Mouse (Mus musculus) mesoderm, embryonic 11.5 days (tissue): ENCODE data around the gene Card10.
"Not testable (repeated sequence)": the region's sequence is repeated elsewhere in the genome, so short reads cannot be mapped to it uniquely, and the experiment has no call there.

Experiments
- DNase-seq: peaks from one replicate; pipeline ENCODE4 v3.0.0-alpha.2; 2012; ENCODE audit warnings: low read depth, low spot score

The Card10 gene

GRCm38 (mm10) chr15:78802776-78803391 lies at the start of gene Card10:
Card10 (minus strand) TSS chr15:78803042.
- peak; percentile 36 for DNase-seq

GRCm38 (mm10) chr15:78851505-78852153 lies 48.8 kb upstream of the Card10 start:
- DNase-seq, result peak; percentile 92

GRCm38 (mm10) chr15:78850944-78851343 lies 48.1 kb upstream of the Card10 start:
- no peak for DNase-seq

- no peak for DNase-seq
Observed at GRCm38 (mm10) chr15:78850059-78850824, 47.4 kb upstream of the Card10 start.

- DNase-seq, result no peak
Observed at GRCm38 (mm10) chr15:78849485-78849884, 46.6 kb upstream of the Card10 start.

GRCm38 (mm10) chr15:78848467-78848866 lies 45.6 kb upstream of the Card10 start:
- DNase-seq, result peak; percentile 74

- DNase-seq, result not testable (repeated sequence)
Observed at GRCm38 (mm10) chr15:78846805-78847204, 44.0 kb upstream of the Card10 start.

GRCm38 (mm10) chr15:78846352-78846751 lies 43.5 kb upstream of the Card10 start:
- DNase-seq, result no peak

GRCm38 (mm10) chr15:78845867-78846266 lies 43.0 kb upstream of the Card10 start:
- no peak for DNase-seq

- no peak for DNase-seq
Observed at GRCm38 (mm10) chr15:78845321-78845720, 42.5 kb upstream of the Card10 start.

GRCm38 (mm10) chr15:78844791-78845190 lies 41.9 kb upstream of the Card10 start:
- DNase-seq, result no peak

GRCm38 (mm10) chr15:78843581-78844469 lies 41.0 kb upstream of the Card10 start:
- DNase-seq, result no peak

GRCm38 (mm10) chr15:78842371-78843163 lies 39.7 kb upstream of the Card10 start, which contains the start of gene Cdc42ep1:
Cdc42ep1 (plus strand) TSS chr15:78842624.
- no peak for DNase-seq

GRCm38 (mm10) chr15:78841161-78841790 lies 38.4 kb upstream of the Card10 start:
- DNase-seq, result no peak

- DNase-seq, result no peak
Observed at GRCm38 (mm10) chr15:78840751-78841150, 37.9 kb upstream of the Card10 start.

GRCm38 (mm10) chr15:78840241-78840640 lies 37.4 kb upstream of the Card10 start:
- DNase-seq, result no peak

- peak; percentile 79 for DNase-seq
Observed at GRCm38 (mm10) chr15:78839744-78840143, 36.9 kb upstream of the Card10 start.

- DNase-seq, result no peak
Observed at GRCm38 (mm10) chr15:78836086-78836621, 33.3 kb upstream of the Card10 start.

- no peak for DNase-seq
Observed at GRCm38 (mm10) chr15:78835200-78836085, 32.6 kb upstream of the Card10 start.
